Mouse (Mus musculus) cerebellum, adult 2 months (tissue): ENCODE results near the gene Ndufa6.

Source experiments
- CTCF ChIP-seq: fragments of 200-500 bp; IDR thresholded peaks from 2 replicates; pipeline ENCODE4 v1.5.1; 2011; ENCODE audit warnings: low read depth, mild to moderate bottlenecking, control low read depth, low read length, moderate library complexity, borderline replicate concordance; ENCODE audit not compliant: insufficient read depth
- POLR2A ChIP-seq: fragments of 200-500 bp; IDR thresholded peaks from 2 replicates; pipeline ENCODE4 v1.6.1; 2011; ENCODE audit warnings: low read length, control low read depth, borderline replicate concordance; ENCODE audit not compliant: insufficient read depth

DNA sequence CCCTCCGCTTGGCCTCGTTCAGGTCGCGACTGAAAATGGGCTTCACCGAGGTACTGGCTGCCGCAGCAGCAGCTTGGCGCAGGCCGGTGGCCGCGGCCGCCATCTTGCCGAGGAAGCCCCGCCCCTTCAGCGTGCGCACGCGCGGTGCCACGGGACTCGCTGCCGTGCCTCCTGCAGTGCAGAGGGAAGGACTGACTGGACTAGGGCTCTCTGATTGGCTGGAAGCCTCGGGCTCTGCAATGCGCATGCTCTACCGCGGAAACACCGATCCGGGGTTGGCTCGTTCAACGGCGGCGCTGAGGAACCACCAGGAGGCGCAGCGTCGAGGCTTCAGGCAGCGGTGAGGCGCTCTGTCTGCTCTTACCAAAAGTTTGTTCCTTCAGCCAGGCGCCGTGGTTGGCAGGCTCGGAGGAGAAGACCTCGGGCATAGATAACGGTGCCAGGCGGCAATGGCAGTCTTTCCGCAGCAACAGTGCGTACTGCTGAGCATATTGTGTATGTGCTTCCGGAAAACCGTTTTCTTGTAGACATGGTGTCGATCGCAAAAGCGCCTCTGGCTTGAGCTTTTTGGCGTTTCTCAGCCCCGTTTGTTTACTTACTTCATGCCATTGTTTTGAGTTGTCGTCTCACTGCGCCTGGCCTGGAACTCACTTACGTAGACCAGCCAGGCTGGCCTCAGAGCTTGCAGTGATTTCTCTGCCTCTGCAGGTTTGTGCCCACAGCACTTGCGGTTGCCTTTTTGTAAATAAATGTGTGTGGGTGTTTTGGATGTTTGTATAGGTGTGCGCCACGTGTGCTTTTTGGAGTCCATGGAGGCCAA is at the start of gene Ndufa6:
- TF ChIP-seq CTCF (peak; percentile 83), POLR2A (peak; percentile 98)
